Mouse (Mus musculus): ENCODE measurements around the gene Ttc9. TPM values are rescaled to one million over a fixed set of nuclear protein-coding genes. Genes with fewer than 3 reads are reported as not detected.

The Ttc9 gene
- polyA plus RNA-seq, 1 experiment from 2014 or later: 0.85 TPM

DNA sequence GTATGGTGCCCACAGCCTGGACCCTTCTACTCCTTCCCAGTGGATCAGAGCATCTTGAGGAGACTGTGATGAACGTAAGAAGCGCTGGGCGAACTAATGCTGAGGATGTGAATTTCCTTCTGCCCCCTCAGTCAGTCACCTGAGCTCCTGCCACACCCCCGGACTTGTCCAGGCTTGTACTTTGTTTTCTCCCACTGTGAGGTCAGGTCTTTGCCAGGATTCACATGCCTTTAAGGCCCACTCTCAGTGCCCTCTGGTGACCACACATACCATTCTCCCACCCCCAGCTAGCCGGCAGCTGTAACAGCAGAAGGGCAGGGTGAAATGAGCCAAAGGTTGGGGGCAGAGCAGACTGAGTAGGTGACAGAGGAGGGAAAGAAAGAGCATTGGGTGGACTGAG is 32.9 kb downstream of the Ttc9 start:
- H3K27me3 ChIP-seq: no peaks in the 10 kb centered on the region
- H3K27ac ChIP-seq: no peak overlapping the region
- no peak for ATAC-seq (ENCODE audit: low FRiP score, low read depth)
- no peak overlapping the region for H3K4me3 ChIP-seq
- no peak overlapping the region for H3K4me2 ChIP-seq (replicated peaks)
- no peaks in the 10 kb centered on the region for H3K36me3 ChIP-seq
- 73% methylated on average over 5 of the region's 5 CpGs for WGBS
- no peaks in the 10 kb centered on the region for H3K4me1 ChIP-seq
- H3K9me3 ChIP-seq: no peaks in the 10 kb centered on the region
- H3K9ac ChIP-seq: no peak overlapping the region

DNA sequence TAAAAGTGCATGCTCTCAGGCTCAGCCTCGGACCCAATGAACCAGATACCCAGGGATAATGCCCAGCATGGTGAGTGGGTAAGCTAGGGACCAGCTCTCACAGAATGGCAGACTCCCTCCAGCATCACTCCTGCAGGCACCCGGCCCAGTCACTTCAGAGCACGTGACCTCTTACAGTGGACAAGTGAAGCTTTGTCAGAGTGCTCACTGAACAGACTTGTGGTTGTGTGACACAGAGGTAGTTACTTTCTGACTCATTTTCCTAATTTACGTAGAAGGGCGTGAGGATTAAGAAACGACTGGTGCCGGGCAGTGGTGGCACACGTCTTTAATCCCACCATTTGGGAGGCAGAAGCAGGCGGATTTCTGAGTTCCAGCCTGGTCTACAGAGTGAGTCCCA is 37.4 kb downstream of the Ttc9 start:
- Histone ChIP-seq H3K27me3 (no peaks in the 10 kb centered on the region), H3K9me3 (no peaks in the 10 kb centered on the region), H3K4me1 (no peaks in the 10 kb centered on the region), H3K4me2 (replicated peaks) (no peak overlapping the region), H3K9ac (no peak overlapping the region), H3K4me3 (no peak overlapping the region), H3K36me3 (no peaks in the 10 kb centered on the region), H3K27ac (no peak overlapping the region)
- no peak for ATAC-seq (ENCODE audit: low FRiP score, low read depth)
- WGBS: 83% methylated on average over 9 of the region's 9 CpGs

DNA sequence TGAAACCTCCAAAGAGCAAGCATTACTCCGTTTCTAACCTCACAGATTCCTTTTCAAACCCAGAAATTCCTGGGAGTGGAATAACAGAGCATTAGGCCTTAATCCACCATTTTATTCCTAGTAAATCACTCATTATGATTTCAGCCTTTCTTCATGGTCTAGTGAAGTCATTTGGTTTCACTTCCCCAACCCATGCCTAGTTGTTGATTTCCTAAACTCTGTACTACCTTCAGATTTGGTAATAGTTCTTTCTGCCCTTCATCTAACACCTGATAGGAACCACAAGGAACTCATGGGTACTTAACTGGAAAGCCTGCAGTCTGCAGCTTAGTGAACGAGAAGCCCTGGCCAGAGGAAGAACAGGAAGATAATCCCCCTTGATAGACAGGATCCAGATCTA is 44.5 kb downstream of the Ttc9 start:
- H3K27ac ChIP-seq: no peak overlapping the region
- 49% methylated on average over 2 of the region's 2 CpGs for WGBS
- no peaks in the 10 kb centered on the region for H3K9me3 ChIP-seq
- no peak overlapping the region for H3K9ac ChIP-seq
- no peak for ATAC-seq (ENCODE audit: low FRiP score, low read depth)
- no peaks in the 10 kb centered on the region for H3K36me3 ChIP-seq
- no peak overlapping the region for H3K4me2 ChIP-seq (replicated peaks)
- no peaks in the 10 kb centered on the region for H3K27me3 ChIP-seq
- H3K4me3 ChIP-seq: no peak overlapping the region
- 0 out of 2 replicates have a peak, but pooled peaks cover 7% of the 10 kb centered on the region for H3K4me1 ChIP-seq

DNA sequence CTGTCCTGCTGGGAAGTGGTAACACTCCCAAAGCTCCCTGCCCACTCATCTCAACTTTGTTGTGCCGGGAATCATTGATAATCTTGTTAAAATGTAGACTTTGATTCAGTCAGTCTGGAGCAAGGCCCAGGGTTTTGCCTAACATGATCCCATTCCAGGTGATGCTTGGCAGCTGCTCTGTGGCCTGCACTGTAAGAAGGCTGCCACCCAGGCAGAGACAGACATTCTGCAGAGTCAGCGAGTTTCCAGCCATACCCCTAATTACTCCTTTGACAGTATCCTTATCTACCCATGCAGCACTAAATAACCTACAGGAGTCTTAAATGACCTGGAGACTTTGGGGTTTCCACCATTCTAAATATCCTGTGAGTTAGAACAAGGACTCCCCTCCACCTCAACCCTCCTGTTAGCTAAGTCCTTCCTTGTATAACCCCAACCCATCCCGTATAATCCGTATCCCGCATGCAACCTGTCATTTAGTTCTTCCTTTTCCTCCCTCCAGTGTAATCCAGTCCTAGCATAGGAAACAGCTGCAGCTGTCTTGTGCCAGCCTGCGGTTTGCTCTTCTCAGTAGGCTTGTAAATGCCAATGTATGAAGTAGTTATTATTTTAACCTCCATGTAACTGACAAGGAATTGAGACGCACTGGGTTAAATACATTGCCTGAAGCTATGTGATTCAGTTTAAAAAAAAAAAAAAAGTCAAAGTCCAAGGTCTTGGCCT is 48.9 kb downstream of the Ttc9 start:
- WGBS: 63% methylated on average over 7 of the region's 7 CpGs
- Histone ChIP-seq H3K4me3 (no peak overlapping the region), H3K9ac (no peak overlapping the region), H3K27ac (no peak overlapping the region), H3K9me3 (no peaks in the 10 kb centered on the region), H3K4me1 (0 out of 2 replicates have a peak, but pooled peaks cover 7% of the 10 kb centered on the region), H3K4me2 (replicated peaks) (no peak overlapping the region), H3K27me3 (no peaks in the 10 kb centered on the region), H3K36me3 (no peaks in the 10 kb centered on the region)
- ATAC-seq (ENCODE audit: low FRiP score, low read depth): no peak

DNA sequence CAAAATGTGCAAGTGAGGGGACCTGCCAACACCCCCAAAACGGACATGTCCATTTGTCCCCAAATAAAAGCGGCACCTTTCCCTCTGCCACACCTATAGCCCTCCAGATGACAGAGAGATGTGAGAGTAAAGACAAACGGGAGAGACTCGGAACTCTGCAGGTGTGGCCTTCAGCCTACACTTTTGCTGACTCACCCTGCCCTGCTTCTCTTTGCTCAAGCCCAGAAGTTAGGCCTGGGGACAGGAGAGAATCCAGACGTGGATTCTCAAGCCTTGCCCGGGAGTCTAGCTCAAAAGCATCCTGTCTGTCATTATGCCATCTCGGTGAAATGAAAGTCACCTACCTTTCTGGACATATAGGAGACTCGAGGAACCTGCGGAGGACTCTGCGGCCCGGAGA is 52.3 kb downstream of the Ttc9 start:
- Histone ChIP-seq H3K9me3 (no peaks in the 10 kb centered on the region), H3K27ac (no peak overlapping the region), H3K4me3 (no peak overlapping the region), H3K4me2 (replicated peaks) (no peak overlapping the region), H3K27me3 (no peaks in the 10 kb centered on the region), H3K4me1 (0 out of 2 replicates have a peak, but pooled peaks cover 7% of the 10 kb centered on the region), H3K9ac (no peak overlapping the region), H3K36me3 (no peaks in the 10 kb centered on the region)
- WGBS: 68% methylated on average over 11 of the region's 11 CpGs
- no peak for ATAC-seq (ENCODE audit: low FRiP score, low read depth)

DNA sequence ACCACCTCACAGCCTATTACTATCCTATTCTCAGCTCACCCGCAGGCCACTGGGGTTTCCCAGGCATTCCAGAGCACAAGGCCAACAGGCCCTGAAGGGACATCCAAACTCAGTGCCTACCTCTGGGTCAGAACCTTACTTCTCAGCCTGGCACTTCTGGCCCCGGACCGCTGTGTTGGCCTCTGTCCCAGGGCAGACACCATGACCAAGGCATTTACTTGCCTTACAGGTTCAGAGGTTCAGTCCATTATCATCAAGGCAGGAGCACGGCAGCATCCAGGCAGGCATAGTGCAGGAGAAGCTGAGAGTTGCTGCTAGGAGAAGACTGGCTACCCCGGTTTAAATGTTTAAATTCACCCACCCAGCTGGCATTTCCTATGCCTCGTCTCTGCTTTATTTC is 53.0 kb downstream of the Ttc9 start:
- Histone ChIP-seq H3K9ac (no peak overlapping the region), H3K4me2 (replicated peaks) (no peak overlapping the region), H3K4me3 (no peak overlapping the region), H3K4me1 (0 out of 2 replicates have a peak, but pooled peaks cover 7% of the 10 kb centered on the region), H3K27me3 (no peaks in the 10 kb centered on the region), H3K27ac (no peak overlapping the region), H3K36me3 (no peaks in the 10 kb centered on the region), H3K9me3 (no peaks in the 10 kb centered on the region)
- 77% methylated on average over 6 of the region's 6 CpGs for WGBS
- ATAC-seq (ENCODE audit: low FRiP score, low read depth): no peak

DNA sequence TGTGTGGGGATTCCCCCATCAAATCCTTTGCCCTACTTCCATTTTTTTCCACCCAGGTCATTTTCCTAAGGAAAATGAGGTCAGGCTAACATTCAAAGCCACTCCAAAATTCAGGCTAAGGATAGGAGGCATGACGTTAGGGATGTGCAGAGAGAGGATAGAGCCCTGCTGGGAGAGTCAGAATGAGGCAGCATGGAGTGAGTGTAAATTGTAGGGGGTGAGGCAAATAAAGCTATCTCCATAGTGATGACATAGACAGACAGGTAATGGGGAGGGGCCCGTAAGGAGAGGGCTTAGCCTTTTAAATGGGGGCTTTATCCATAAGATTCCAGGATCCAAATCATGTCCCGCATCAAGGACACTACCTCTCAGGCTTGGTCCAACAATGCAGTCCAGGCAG is 54.9 kb downstream of the Ttc9 start:
- Histone ChIP-seq H3K27ac (no peak overlapping the region), H3K4me2 (replicated peaks) (no peak overlapping the region), H3K36me3 (no peaks in the 10 kb centered on the region), H3K9me3 (no peaks in the 10 kb centered on the region), H3K4me3 (no peak overlapping the region), H3K9ac (no peak overlapping the region), H3K4me1 (no peaks in the 10 kb centered on the region), H3K27me3 (no peaks in the 10 kb centered on the region)
- no peak for ATAC-seq (ENCODE audit: low FRiP score, low read depth)
- WGBS: 56% methylated on average over 3 of the region's 3 CpGs

DNA sequence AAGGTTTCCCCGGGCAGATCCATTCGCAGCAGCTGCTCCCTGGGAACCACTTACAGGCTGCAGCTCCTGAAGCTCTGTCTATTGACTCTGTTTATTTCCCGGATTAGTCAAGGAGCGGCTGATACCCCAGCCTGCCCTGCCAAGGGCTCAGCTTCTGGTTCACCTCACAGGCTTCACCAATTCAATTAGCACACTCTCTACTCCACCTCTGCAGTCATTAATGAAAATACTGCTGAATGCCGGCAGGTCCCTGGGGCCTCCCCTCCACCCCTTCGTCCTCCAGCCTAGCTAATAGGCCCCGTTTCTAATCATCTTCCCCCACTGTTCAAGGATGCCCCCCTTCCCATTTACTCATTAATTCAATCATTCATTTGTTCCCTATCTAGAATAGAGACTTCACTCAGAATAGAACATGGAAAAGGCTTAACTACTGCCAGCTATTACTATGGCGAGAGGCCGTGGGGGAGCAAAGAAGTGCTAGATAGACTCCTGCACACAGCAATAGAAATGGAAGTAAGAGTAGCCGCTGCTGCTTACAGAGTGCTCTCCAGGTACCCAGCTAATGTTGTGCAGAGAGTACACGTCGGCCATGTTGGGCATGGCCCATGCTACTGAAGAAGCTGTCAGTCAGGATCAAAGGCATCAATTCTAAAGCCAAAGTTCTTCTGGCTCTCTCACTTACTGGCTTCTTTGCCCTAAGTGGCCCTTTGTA is 55.5 kb downstream of the Ttc9 start:
- ATAC-seq (ENCODE audit: low FRiP score, low read depth): no peak
- no peak overlapping the region for H3K4me3 ChIP-seq
- no peaks in the 10 kb centered on the region for H3K4me1 ChIP-seq
- H3K4me2 ChIP-seq (replicated peaks): no peak overlapping the region
- H3K9me3 ChIP-seq: no peaks in the 10 kb centered on the region
- no peaks in the 10 kb centered on the region for H3K36me3 ChIP-seq
- H3K27ac ChIP-seq: no peak overlapping the region
- H3K9ac ChIP-seq: no peak overlapping the region
- WGBS: 45% methylated on average over 12 of the region's 12 CpGs
- H3K27me3 ChIP-seq: no peaks in the 10 kb centered on the region

DNA sequence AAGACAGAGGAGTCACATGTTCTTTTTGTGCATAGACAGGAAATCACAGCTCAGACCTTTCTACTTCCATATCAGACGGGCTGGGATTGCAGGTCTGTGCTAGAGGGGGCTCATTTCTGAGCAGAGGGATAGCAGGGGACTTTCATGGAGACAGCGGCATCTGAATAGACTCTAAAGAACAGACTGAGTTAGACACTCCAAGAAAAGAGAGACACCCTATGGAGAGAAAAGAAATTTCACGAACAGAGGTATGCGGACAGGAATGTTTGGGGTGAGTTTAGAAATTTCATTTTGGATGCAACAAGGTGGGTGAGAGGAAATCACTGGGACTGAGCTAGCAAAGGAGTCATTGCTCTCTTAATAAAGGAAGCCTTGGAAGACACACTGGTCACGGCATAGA is 56.8 kb downstream of the Ttc9 start:
- H3K4me1 ChIP-seq: no peaks in the 10 kb centered on the region
- ATAC-seq (ENCODE audit: low FRiP score, low read depth): no peak
- H3K27ac ChIP-seq: no peak overlapping the region
- H3K4me3 ChIP-seq: no peak overlapping the region
- H3K9me3 ChIP-seq: no peaks in the 10 kb centered on the region
- no peak overlapping the region for H3K4me2 ChIP-seq (replicated peaks)
- no peak overlapping the region for H3K9ac ChIP-seq
- no peaks in the 10 kb centered on the region for H3K36me3 ChIP-seq
- 83% methylated on average over 5 of the region's 5 CpGs for WGBS
- H3K27me3 ChIP-seq: no peaks in the 10 kb centered on the region

DNA sequence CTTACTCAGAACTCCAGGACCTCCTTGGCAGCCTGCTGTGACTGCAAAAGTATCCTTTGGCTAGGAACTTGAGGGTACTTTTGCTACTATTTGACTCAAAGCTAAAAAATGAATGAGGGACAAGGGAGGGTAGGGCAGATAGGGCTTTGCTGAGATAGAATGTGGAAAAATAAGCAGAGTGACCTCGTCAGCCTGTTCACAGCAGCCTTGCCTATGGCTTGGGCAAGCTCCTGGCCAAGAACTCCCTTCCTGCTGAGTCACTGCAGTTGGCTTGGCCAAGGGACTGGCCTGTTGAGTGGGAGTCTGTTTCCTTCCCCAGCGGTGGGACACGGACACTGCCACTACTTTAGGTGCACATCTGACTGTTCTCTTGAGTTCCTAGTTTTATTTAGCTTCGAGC is 57.5 kb downstream of the Ttc9 start:
- WGBS: 89% methylated on average over 4 of the region's 4 CpGs
- Histone ChIP-seq H3K4me3 (no peak overlapping the region), H3K4me1 (no peaks in the 10 kb centered on the region), H3K36me3 (no peaks in the 10 kb centered on the region), H3K9me3 (no peaks in the 10 kb centered on the region), H3K4me2 (replicated peaks) (no peak overlapping the region), H3K9ac (no peak overlapping the region), H3K27me3 (no peaks in the 10 kb centered on the region), H3K27ac (no peak overlapping the region)
- no peak for ATAC-seq (ENCODE audit: low FRiP score, low read depth)

DNA sequence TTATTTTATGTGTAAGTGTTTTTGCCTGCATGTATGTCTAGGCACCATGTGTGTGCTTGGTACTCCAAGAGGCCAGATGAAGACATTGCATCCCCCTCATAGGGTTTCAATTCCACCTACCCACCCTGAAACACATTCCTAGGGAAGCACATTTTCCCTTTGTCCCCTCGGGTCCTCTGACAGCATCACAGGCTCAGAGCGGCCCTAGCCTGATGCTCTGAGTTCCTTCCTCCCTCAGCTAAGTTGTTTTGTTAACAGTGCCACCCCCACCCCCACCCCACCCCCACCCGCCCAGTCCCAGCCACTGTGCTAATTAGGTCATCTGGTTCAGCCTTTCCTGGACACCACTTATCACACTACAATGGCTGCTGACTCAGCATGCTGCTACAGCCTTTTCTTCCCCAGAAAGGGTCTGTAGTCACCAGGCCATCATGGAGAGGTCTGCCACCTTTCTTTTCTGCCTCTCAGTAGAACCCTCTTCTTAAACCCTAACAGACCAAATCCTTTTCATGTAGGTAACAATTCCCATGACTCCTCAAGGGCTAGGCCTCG is 58.5 kb downstream of the Ttc9 start:
- WGBS: 51% methylated on average over 4 of the region's 4 CpGs
- ATAC-seq (ENCODE audit: low FRiP score, low read depth): no peak

DNA sequence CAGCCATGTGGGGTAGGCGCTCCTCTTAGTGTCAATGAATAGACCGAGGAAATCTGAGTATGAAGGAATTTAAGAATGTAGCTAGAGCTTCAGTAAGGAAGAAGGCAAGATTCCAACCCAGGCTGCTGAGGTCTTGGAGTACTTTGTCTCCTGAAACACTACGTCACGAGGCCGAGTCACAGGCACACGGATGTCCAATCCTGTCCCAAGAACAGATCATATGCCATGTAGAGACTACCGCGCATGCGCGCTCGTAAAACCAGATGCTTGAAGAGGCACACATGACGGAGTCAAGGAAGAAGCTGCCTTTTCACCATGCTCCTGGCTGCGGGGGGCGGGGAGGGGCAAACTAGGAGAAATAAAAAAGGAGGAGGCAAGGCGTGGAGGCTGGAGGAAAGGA is 59.1 kb downstream of the Ttc9 start:
- H3K4me2 ChIP-seq (replicated peaks): no peak overlapping the region

More for the DNA sequence above, 58.5 kb downstream of the Ttc9 start:
- H3K9ac ChIP-seq: no peak overlapping the region
- H3K27me3 ChIP-seq: no peaks in the 10 kb centered on the region
- H3K4me3 ChIP-seq: no peak overlapping the region
- H3K27ac ChIP-seq: no peak overlapping the region
- H3K4me2 ChIP-seq (replicated peaks): no peak overlapping the region
- no peaks in the 10 kb centered on the region for H3K9me3 ChIP-seq
- H3K4me1 ChIP-seq: no peaks in the 10 kb centered on the region
- no peaks in the 10 kb centered on the region for H3K36me3 ChIP-seq

More for the DNA sequence above, 59.1 kb downstream of the Ttc9 start:
- H3K9me3 ChIP-seq: no peaks in the 10 kb centered on the region
- H3K36me3 ChIP-seq: no peaks in the 10 kb centered on the region
- H3K27me3 ChIP-seq: no peaks in the 10 kb centered on the region
- no peaks in the 10 kb centered on the region for H3K4me1 ChIP-seq
- WGBS: 91% methylated on average over 15 of the region's 15 CpGs
- no peak overlapping the region for H3K4me3 ChIP-seq
- no peak overlapping the region for H3K9ac ChIP-seq
- no peak for ATAC-seq (ENCODE audit: low FRiP score, low read depth)
- no peak overlapping the region for H3K27ac ChIP-seq
